Mouse (Mus musculus): ENCODE measurements at regions not wholly inside any gene's neighbourhood (a gene's known extent, or its start where the extent isn't known, plus 50 kb on each side); places are given as distances from the start of the nearest gene placed in this dataset.

DNA sequence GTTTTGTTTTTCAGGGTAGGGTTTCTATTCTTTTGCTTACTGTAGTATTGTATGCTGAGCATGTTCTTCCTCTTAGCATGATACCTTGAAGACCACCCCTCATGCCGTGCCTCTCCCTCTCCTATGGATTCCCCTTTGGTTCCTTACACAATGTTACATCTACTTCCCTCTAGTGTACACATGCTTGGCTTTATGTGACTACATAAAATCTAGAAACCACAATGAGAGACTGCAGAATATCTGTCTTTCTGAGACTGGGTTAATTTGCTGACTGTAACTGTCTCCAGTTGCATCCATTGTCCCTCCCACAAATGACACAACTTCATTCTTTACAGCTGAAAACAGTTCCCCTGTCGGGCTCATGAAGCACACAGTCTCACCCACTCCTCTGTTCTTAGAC, 78.8 kb upstream of the Supt20 start:
- no peak for ATAC-seq (ENCODE audit: low read depth)
- WGBS = 69% methylated on average over 2 of the region's 2 CpGs
- Histone ChIP-seq H3K36me3 (no peaks in the 10 kb centered on the region), H3K27ac (replicated peaks) (no peak overlapping the region), H3K9ac (no peak overlapping the region), H3K9me3 (peaks cover 4% of the 10 kb centered on the region; the same call in 1 of the 2 replicates), H3K4me1 (replicated peaks) (no peaks in the 10 kb centered on the region), H3K4me2 (no peak overlapping the region), H3K27me3 (no peaks in the 10 kb centered on the region), H3K4me3 (no peak overlapping the region)

DNA sequence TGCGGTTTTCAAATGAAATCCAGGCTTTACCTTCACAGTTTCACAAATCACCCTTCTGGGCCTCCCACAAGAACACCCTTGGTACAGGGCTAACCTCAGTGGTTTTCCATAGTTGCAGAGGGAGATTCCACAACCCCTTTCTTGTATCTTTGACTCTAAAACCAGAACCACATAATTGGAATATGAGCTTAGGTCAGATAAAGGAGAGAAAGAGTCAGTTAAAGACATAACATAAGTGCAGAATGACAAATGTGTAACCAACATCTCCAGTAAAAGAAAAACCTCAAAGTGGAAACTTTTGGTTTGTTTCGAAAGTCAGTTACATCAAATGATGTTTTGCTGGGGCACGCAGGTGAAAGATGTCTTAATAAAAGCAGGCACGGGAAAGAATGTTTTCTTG, 75.3 kb upstream of the Supt20 start:
- Histone ChIP-seq H3K9ac (no peak overlapping the region), H3K4me2 (no peak overlapping the region), H3K36me3 (no peaks in the 10 kb centered on the region), H3K27me3 (no peaks in the 10 kb centered on the region), H3K4me3 (no peak overlapping the region), H3K4me1 (replicated peaks) (no peaks in the 10 kb centered on the region), H3K9me3 (peaks cover 4% of the 10 kb centered on the region; the same call in 1 of the 2 replicates), H3K27ac (replicated peaks) (no peak overlapping the region)
- ATAC-seq (ENCODE audit: low read depth) = no peak
- 95% methylated on average over 4 of the region's 4 CpGs for WGBS

DNA sequence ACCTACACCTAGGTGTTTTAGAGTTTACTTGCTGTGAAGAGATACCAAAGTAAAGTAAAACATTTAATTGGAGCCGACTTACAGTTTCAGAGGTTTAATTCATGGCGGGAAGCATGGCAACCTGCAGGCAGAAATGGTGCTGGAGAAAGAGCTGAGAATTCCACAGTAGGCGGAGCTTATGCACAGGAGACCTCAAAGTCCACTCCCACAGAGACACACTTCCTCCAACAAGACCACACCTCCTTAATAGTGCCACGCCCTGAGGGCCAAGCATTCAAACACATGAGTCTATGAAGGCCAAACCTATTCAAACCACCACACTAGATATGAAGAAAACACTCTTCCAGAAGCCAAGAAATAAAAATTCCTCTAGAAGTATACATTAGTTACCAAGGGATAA, 74.3 kb upstream of the Supt20 start:
- no peak for ATAC-seq (ENCODE audit: low read depth)
- Histone ChIP-seq H3K9ac (no peak overlapping the region), H3K9me3 (peaks cover 4% of the 10 kb centered on the region; the same call in 1 of the 2 replicates), H3K4me3 (no peak overlapping the region), H3K4me1 (replicated peaks) (no peaks in the 10 kb centered on the region), H3K4me2 (no peak overlapping the region), H3K27me3 (no peaks in the 10 kb centered on the region), H3K27ac (replicated peaks) (no peak overlapping the region), H3K36me3 (no peaks in the 10 kb centered on the region)
- 92% methylated on average over 4 of the region's 4 CpGs for WGBS

GRCm38 (mm10) chr3:54630254-54630653, 62.4 kb upstream of the Supt20 start:
- no peaks in the 10 kb centered on the region for H3K4me1 ChIP-seq (replicated peaks)
- no peak overlapping the region for H3K4me3 ChIP-seq
- H3K9me3 ChIP-seq = 0 out of 2 replicates have a peak, but pooled peaks cover 12% of the 10 kb centered on the region
- ATAC-seq (ENCODE audit: low read depth) = no peak
- no peak overlapping the region for H3K27ac ChIP-seq (replicated peaks)
- H3K9ac ChIP-seq = no peak overlapping the region
- no peaks in the 10 kb centered on the region for H3K27me3 ChIP-seq
- H3K4me2 ChIP-seq = no peak overlapping the region
- no peaks in the 10 kb centered on the region for H3K36me3 ChIP-seq
- 85% methylated on average over 7 of the region's 7 CpGs for WGBS

- 0 out of 2 replicates have a peak, but pooled peaks cover 12% of the 10 kb centered on the region for H3K9me3 ChIP-seq
- no peaks in the 10 kb centered on the region for H3K27me3 ChIP-seq
- no peak for ATAC-seq (ENCODE audit: low read depth)
- H3K27ac ChIP-seq (replicated peaks) = no peak overlapping the region
- no peak overlapping the region for H3K4me2 ChIP-seq
- H3K9ac ChIP-seq = no peak overlapping the region
- H3K4me3 ChIP-seq = no peak overlapping the region
- H3K4me1 ChIP-seq (replicated peaks) = no peaks in the 10 kb centered on the region
- WGBS = 96% methylated on average over 13 of the region's 13 CpGs
- H3K36me3 ChIP-seq = no peaks in the 10 kb centered on the region
Measured at GRCm38 (mm10) chr3:54632731-54633130, 59.9 kb upstream of the Supt20 start.

DNA sequence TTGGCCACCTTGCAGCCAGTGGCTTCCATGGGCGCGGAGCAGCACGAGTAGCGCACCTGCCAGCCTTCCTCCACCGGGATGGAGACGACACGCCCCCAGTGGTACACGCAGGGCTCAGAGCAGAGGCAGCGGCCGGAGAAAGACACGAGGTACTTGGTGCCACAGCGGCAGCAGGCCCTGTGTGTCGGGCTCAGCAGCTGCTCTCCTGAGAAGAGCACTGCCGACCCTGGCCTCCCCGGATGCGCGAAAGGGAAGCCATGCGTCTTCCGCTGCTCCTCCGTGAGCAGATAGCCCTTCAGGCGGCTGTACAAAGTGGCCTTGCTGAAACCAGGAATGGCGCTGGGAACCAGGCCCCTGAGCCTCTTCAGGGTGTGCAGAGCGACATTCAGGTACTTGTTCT, 59.2 kb upstream of the Supt20 start:
- Histone ChIP-seq H3K9me3 (0 out of 2 replicates have a peak, but pooled peaks cover 12% of the 10 kb centered on the region), H3K4me3 (no peak overlapping the region), H3K27ac (replicated peaks) (no peak overlapping the region), H3K36me3 (no peaks in the 10 kb centered on the region), H3K27me3 (no peaks in the 10 kb centered on the region), H3K9ac (no peak overlapping the region), H3K4me2 (no peak overlapping the region), H3K4me1 (replicated peaks) (no peaks in the 10 kb centered on the region)
- no peak for ATAC-seq (ENCODE audit: low read depth)
- 93% methylated on average over 23 of the region's 23 CpGs for WGBS

GRCm38 (mm10) chr3:54634456-54634855, 58.2 kb upstream of the Supt20 start:
- Histone ChIP-seq H3K4me2 (no peak overlapping the region), H3K9ac (no peak overlapping the region), H3K4me1 (replicated peaks) (no peaks in the 10 kb centered on the region), H3K36me3 (no peaks in the 10 kb centered on the region), H3K27ac (replicated peaks) (no peak overlapping the region), H3K9me3 (0 out of 2 replicates have a peak, but pooled peaks cover 12% of the 10 kb centered on the region), H3K4me3 (no peak overlapping the region), H3K27me3 (no peaks in the 10 kb centered on the region)
- WGBS = 93% methylated on average over 10 of the region's 10 CpGs
- no peak for ATAC-seq (ENCODE audit: low read depth)

Measured in neural tube, embryonic 13.5 days (tissue).